Mouse (Mus musculus): ENCODE data around the gene Kif17.

DNA sequence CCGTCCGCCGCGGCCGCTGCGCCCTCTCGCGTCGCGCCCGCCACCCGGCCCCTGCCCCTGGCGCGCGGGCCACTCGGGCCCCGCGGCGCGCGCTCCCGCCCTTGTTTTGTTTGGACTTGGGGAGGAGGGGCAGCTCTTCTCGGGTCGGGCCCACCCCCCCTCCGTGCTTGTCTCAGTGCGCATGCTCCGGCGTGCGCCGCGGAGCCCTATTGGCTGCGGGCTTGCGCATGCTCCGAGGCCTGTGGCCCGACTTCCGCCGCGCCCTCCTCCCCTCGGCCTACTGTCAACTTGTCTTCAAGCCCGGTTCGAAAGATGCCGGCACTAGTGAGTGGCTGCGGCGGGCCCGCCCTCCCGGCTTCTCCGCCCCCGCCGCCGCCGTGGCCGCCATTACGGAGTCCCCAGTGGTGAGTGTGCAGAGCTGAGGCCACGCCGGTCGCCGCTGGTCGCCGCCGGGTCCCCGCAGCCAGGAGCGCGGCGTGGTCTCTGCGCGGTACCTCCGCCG, 33.3 kb upstream of the Kif17 start:
- TF ChIP-seq CTCF (conservative IDR thresholded peaks at IDR 0.05; ENCODE audit: insufficient read depth, insufficient read length, low read depth, low read length) (no peak), POLR2A (IDR thresholded peaks at IDR 0.05; ENCODE audit: low read depth, low read length) (no peak)
